Mouse (Mus musculus): ENCODE measurements at regions not wholly inside any gene's neighbourhood (a gene's known extent, or its start where the extent isn't known, plus 50 kb on each side); places are given as distances from the start of the nearest gene placed in this dataset.

- DNase-seq: no peak
Measured at GRCm38 (mm10) chr6:51251432-51251831, 181.0 kb upstream of the Nfe2l3 start.

GRCm38 (mm10) chr6:51252721-51253120 lies 179.7 kb upstream of the Nfe2l3 start:
- no peak for DNase-seq

- no peak for DNase-seq
Measured at GRCm38 (mm10) chr6:51256631-51257030, 175.8 kb upstream of the Nfe2l3 start.

- no peak for DNase-seq
Measured at GRCm38 (mm10) chr6:51257524-51257923, 174.9 kb upstream of the Nfe2l3 start.

- no peak for DNase-seq
Measured at GRCm38 (mm10) chr6:51258304-51258703, 174.2 kb upstream of the Nfe2l3 start.

DNA sequence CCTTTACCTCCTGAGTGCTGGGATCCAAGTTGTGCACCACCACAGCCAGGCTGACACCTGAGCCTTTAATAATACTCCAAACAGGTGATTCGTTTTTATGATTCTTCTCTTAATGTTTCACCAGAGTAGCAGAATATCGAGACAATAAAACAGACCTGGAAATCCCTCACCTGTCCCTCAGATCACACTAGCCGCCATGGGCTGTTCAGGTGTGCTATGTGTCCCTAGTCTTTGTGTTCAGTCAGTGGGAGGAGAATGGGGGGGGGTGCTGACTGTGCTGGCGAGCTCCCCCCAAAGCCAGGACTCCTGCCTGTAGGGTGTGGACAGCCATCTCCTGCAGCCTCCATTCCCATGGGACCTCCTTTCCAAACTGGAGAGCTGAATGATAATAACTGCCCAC lies 168.9 kb upstream of the Nfe2l3 start:
- no peak for DNase-seq

GRCm38 (mm10) chr6:51265329-51265728 lies 167.1 kb upstream of the Nfe2l3 start:
- no peak for DNase-seq

DNA sequence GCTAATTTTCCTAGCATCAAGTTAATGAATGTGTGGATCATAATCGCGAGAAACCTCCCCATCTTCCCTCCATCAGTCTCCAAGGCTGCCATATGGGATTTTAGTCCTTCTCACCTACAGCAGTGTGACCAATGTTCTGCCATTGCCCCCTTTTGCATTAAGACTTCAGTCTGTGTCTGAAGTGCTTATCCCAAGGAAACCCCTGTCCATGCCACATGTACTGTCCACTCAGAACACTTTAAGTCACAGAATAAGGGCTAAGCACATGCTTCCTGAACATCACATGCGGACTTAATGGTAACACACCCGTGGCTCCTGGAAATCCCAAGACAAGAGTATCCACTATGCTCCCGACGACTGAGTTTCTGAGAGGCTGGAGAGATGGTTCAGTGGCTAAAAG lies 165.7 kb upstream of the Nfe2l3 start:
- DNase-seq: no peak

GRCm38 (mm10) chr6:51267888-51268287 lies 164.6 kb upstream of the Nfe2l3 start:
- no peak for DNase-seq

GRCm38 (mm10) chr6:51268931-51269330 lies 163.5 kb upstream of the Nfe2l3 start:
- no peak for DNase-seq

GRCm38 (mm10) chr6:51269617-51270016 lies 162.9 kb upstream of the Nfe2l3 start:
- peak; percentile 5 to 17 for DNase-seq

GRCm38 (mm10) chr6:51270216-51271127 lies 162.0 kb upstream of the Nfe2l3 start:
- DNase-seq: peak; percentile 90 to 95

DNA sequence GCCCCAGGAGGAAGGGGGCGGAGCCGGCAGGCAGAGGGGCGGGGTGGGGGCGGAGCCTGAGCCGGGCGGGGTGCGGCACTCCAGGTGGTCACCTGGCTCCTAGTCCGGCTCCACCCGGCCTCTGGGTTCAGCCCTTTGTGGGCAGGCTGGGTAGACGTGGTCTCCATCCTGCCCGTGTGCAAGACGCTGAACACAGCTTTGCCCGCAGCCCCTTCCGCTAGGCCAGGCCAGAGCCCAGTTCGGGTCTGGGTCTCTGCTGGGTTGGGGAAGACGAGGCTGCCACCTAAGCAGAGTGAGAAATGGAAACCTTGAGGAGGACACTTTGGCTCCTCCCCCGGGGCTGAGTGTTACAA lies 161.4 kb upstream of the Nfe2l3 start:
- no peak for DNase-seq

DNA sequence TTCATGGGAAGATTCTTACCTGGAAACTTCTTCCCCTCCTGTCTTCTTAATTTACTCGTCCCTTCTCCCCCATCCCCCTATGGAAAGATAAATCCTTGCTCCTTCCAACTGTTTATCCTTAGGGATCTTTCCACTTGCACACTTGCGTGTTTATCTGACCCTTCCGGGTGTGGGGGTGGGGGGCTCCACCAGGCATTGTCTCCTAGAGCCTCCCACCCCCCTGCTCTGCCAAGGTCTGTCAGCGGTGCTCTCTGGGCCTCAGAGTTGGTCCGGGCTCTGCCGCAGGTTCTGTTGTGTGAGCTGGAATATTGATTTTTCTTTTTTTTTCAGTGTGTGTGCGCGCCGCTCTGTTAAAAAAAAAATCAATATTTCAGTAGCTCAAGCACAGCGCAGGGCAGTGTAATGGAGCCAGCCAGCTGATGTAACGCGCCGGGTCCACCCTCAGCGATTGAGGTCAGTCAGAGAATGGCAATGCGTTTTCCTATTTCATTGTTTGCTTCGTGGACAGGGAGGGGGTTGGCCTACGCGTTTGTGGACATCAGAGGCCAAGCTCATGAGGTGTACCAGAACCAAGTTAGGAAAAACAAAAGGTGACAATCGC lies 160.2 kb upstream of the Nfe2l3 start:
- DNase-seq: peak in 1 of 2 experiments; percentile 15

- DNase-seq: no peak
Measured at GRCm38 (mm10) chr6:51279491-51279890, 153.0 kb upstream of the Nfe2l3 start.

GRCm38 (mm10) chr6:51280231-51280630 lies 152.2 kb upstream of the Nfe2l3 start:
- no peak for DNase-seq

- no peak for DNase-seq
Measured at GRCm38 (mm10) chr6:51283916-51284706, 148.4 kb upstream of the Nfe2l3 start.

DNA sequence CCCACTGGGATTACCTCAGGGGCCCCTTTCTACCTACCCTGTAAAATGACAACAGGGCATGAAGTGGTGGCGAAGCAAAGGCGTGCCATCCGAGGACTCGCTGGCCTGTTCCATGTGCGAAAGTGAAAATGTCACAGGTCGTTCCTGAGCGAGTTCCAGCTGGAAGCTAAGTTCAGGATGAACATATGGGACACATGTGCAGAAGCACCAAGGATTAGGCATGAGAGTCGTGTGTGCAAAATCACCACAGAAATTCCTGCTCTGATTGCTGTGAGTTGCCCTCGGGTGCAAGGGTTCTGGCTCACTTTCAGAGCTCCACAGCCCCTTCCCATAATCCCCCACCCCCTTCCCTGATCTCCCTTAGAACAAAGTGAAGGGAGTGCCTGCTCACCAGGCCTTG lies 147.6 kb upstream of the Nfe2l3 start:
- no peak for DNase-seq

DNA sequence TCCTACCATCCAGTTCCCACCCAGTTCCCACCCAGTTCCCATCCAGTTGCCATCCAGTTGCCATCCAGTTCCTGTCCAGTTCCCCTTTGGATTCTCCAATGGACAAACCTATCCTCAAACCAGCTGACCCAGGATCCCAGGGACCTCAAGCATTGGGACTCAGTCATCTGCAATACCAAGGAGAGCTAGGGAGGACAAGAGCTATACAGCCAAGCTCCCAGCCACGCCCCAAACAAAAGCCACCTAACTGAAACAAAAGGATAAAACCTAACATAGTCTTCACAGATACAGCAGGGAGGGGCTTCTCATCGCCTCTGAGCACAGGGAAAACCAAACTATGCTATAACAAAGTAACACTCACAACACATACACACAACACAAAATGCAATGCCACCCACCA lies 145.6 kb upstream of the Nfe2l3 start:
- DNase-seq: no peak

GRCm38 (mm10) chr6:51287383-51287782 lies 145.1 kb upstream of the Nfe2l3 start:
- no peak for DNase-seq

DNA sequence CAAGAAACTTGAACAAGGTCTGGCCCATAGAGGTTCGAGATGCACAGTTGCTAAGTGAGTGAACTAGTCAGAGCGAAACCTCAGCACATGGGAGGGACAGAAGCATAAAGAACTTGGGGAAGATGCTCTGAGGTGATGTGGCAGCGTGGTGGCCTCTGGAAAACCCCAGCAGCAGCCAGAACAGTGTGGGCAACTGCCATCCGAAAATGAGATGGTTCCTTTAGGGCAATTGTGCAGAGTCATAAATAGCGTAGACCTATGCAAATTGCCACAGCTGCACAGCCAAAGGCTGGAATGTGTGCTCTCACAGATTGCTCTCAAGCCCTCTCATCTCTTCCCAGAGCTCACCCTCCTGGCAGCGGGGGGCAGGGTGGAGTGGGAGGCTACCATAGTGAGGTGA lies 144.7 kb upstream of the Nfe2l3 start:
- no peak for DNase-seq

DNA sequence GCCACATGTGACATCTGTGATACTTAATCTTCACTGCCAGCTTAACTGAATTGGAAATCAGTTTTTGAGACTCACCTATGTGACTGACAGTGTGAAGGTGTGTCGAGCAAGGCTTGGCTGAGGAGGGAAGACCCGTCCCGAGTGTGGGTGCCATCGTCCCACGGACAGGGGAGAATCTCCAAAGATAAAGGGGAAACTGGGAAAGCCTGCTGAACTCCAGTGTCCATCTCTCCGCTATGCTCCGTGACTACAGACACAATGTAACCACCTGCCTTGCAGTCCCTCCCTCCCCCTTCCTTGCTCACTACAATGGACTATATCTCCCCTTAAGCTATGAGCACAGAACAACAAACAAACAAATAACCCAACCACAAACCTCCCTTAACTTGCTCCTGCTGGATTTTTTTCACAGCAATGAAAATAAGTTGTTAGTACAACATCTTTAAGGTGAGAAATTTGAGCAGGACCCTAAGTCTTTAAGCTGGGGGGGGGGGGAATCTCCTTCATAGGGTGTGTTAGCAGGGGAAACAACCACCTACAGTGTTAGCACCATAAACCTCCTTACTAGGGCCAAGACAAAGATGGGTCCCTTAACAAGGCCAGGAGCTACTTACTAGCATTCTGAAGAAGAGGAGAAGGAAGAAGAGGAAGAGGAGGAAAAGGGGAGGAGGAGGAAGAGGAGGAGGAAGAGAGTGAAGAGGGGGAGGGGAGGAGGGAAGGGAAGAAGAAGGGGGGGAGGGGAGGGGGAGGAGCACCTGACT lies 144.0 kb upstream of the Nfe2l3 start:
- DNase-seq: no peak

All from thymus, postnatal 36 days (tissue).